Mouse (Mus musculus) MEL (cell line): ENCODE results near the gene Sumf1. TPM values are rescaled to one million over a fixed set of nuclear protein-coding genes. Genes with fewer than 3 reads are reported as not detected.

Experiments used
- DNase-seq: peaks from one replicate; pipeline ENCODE4 v3.0.0; 2011; ENCODE audit warnings: low read depth, low spot score
- H3K27ac ChIP-seq: 2 replicates; pipeline ENCODE4 v1.5.1; 2012; ENCODE audit warnings: low read depth, mild to moderate bottlenecking, control low read depth, low read length, moderate library complexity; ENCODE audit not compliant: control insufficient read depth
- H3K27me3 ChIP-seq, 2 experiments: fragments of 150-350 bp in 1 of 2; sonication (generic) in 1 of 2; 2 replicates each; pipeline ENCODE4 v1.6.1; 2012; ENCODE audit warnings: low read length in 2 of 2, mild to moderate bottlenecking in 2 of 2, improper control_type of control experiment in 1 of 2, moderate library complexity in 1 of 2; ENCODE audit not compliant: insufficient read depth in 2 of 2, control insufficient read depth in 1 of 2
- H3K36me3 ChIP-seq, 2 experiments: 2 replicates each; pipeline ENCODE4 v1.6.1; 2012 to 2014; ENCODE audit warnings: low read length in 2 of 2, improper control_type of control experiment in 1 of 2, inconsistent platforms in 1 of 2, mild to moderate bottlenecking in 1 of 2; ENCODE audit not compliant: insufficient read depth in 2 of 2, control insufficient read depth in 1 of 2
- H3K4me1 ChIP-seq, 2 experiments: fragments of 150-350 bp in 1 of 2; sonication (generic) in 1 of 2; 2 replicates each; pipeline ENCODE4 v1.6.1; 2012; ENCODE audit warnings: low read length in 2 of 2, improper control_type of control experiment in 1 of 2, mild to moderate bottlenecking in 1 of 2; ENCODE audit not compliant: insufficient read depth in 2 of 2, control insufficient read depth in 1 of 2
- H3K4me3 ChIP-seq, 2 experiments: fragments of 150-350 bp in 1 of 2; sonication (generic) in 1 of 2; 2 replicates each; pipeline ENCODE4 v1.5.1; 2012; ENCODE audit warnings: low read depth in 2 of 2, low read length in 2 of 2, mild to moderate bottlenecking in 2 of 2, moderate library complexity in 2 of 2, control low read depth in 1 of 2, improper control_type of control experiment in 1 of 2; ENCODE audit not compliant: control insufficient read depth in 1 of 2, insufficient read depth in 1 of 2
- H3K79me2 ChIP-seq: 2 replicates; pipeline ENCODE4 v1.6.1; 2012; ENCODE audit warnings: mild to moderate bottlenecking, low read length, moderate library complexity; ENCODE audit not compliant: control insufficient read depth, poor library complexity, insufficient read depth
- H3K9ac ChIP-seq: 2 replicates; pipeline ENCODE4 v1.6.1; 2012; ENCODE audit warnings: low read depth, mild to moderate bottlenecking, control low read depth, low read length, moderate library complexity; ENCODE audit not compliant: control insufficient read depth, poor library complexity, severe bottlenecking
- H3K9me3 ChIP-seq: fragments of 150-350 bp; sonication (generic); replicated peaks from 2 replicates; pipeline ENCODE4 v1.6.1; 2012; ENCODE audit warnings: mild to moderate bottlenecking, low read length, improper control_type of control experiment, moderate library complexity; ENCODE audit not compliant: insufficient read depth
- BHLHE40 ChIP-seq: IDR thresholded peaks from 2 replicates; pipeline ENCODE4 v1.6.1; 2012; ENCODE audit warnings: low read depth, mild to moderate bottlenecking, inconsistent platforms, low read length, improper control_type of control experiment, borderline replicate concordance
- CHD1 ChIP-seq: IDR thresholded peaks from 2 replicates; pipeline ENCODE4 v1.6.1; 2012; ENCODE audit warnings: low read depth, mild to moderate bottlenecking, inconsistent platforms, low read length, improper control_type of control experiment
- E2F4 ChIP-seq: IDR thresholded peaks from 2 replicates; pipeline ENCODE4 v1.6.1; 2011; ENCODE audit warnings: low read depth, low read length, improper control_type of control experiment, borderline replicate concordance
- ELF1 ChIP-seq: IDR thresholded peaks from 2 replicates; pipeline ENCODE4 v1.6.1; 2014; ENCODE audit warnings: low read depth, mild to moderate bottlenecking, inconsistent platforms, low read length, improper control_type of control experiment, moderate library complexity
- EP300 ChIP-seq, 2 experiments: IDR thresholded peaks; 2 replicates each; pipeline ENCODE4 v1.6.1; 2011; ENCODE audit warnings: improper control_type of control experiment in 2 of 2, low read length in 2 of 2, low read depth in 1 of 2, mild to moderate bottlenecking in 1 of 2
- ETS1 ChIP-seq: IDR thresholded peaks from 2 replicates; pipeline ENCODE4 v1.6.1; 2012; ENCODE audit warnings: low read depth, mild to moderate bottlenecking, inconsistent platforms, low read length, improper control_type of control experiment, moderate library complexity
- HCFC1 ChIP-seq: IDR thresholded peaks from 2 replicates; pipeline ENCODE4 v1.6.1; 2012; ENCODE audit warnings: low read depth, mild to moderate bottlenecking, inconsistent platforms, low read length, improper control_type of control experiment, moderate library complexity
- JUND ChIP-seq: IDR thresholded peaks from 2 replicates; pipeline ENCODE4 v1.6.1; 2011; ENCODE audit warnings: low read depth, mild to moderate bottlenecking, improper control_type of control experiment, low read length
- MAX ChIP-seq: IDR thresholded peaks from 2 replicates; pipeline ENCODE4 v1.6.1; 2011; ENCODE audit warnings: low read length, improper control_type of control experiment
- MAZ ChIP-seq: IDR thresholded peaks from 2 replicates; pipeline ENCODE4 v1.6.1; 2012; ENCODE audit warnings: low read depth, mild to moderate bottlenecking, inconsistent platforms, low read length, improper control_type of control experiment
- MXI1 ChIP-seq: IDR thresholded peaks from 2 replicates; pipeline ENCODE4 v1.6.1; 2011; ENCODE audit warnings: mild to moderate bottlenecking, low read depth, low read length, improper control_type of control experiment
- MYB ChIP-seq: IDR thresholded peaks from 2 replicates; pipeline ENCODE4 v1.6.1; 2011; ENCODE audit warnings: mild to moderate bottlenecking, low read depth, low read length, improper control_type of control experiment
- MYC ChIP-seq: IDR thresholded peaks from 2 replicates; pipeline ENCODE4 v1.6.1; 2011; ENCODE audit warnings: low read depth, mild to moderate bottlenecking, low read length, improper control_type of control experiment, moderate library complexity
- NELFE ChIP-seq: IDR thresholded peaks from 2 replicates; pipeline ENCODE4 v1.6.1; 2011; ENCODE audit warnings: low read depth, low read length, improper control_type of control experiment
- NRF1 ChIP-seq: IDR thresholded peaks from 2 replicates; pipeline ENCODE4 v1.6.1; 2014; ENCODE audit warnings: low read depth, mild to moderate bottlenecking, inconsistent platforms, low read length, improper control_type of control experiment, moderate library complexity; ENCODE audit not compliant: poor library complexity, insufficient read depth, severe bottlenecking
- POLR2AphosphoS2 ChIP-seq: IDR thresholded peaks from 2 replicates; pipeline ENCODE4 v1.6.1; 2011; ENCODE audit warnings: low read length, improper control_type of control experiment
- RAD21 ChIP-seq: IDR thresholded peaks from 2 replicates; pipeline ENCODE4 v1.6.1; 2011; ENCODE audit warnings: mild to moderate bottlenecking, low read depth, low read length, improper control_type of control experiment
- RCOR1 ChIP-seq: IDR thresholded peaks from 2 replicates; pipeline ENCODE4 v1.6.1; 2012; ENCODE audit warnings: low read depth, mild to moderate bottlenecking, inconsistent platforms, low read length, improper control_type of control experiment
- TAL1 ChIP-seq: IDR thresholded peaks from 2 replicates; pipeline ENCODE4 v1.6.1; 2012; ENCODE audit warnings: mild to moderate bottlenecking, inconsistent platforms, low read length, moderate library complexity, mixed read lengths
- TBP ChIP-seq: IDR thresholded peaks from 2 replicates; pipeline ENCODE4 v1.8.0; 2011; ENCODE audit warnings: low read depth, low read length, improper control_type of control experiment
- TCF12 ChIP-seq: IDR thresholded peaks from 2 replicates; pipeline ENCODE4 v1.6.1; 2014; ENCODE audit warnings: low read depth, mild to moderate bottlenecking, inconsistent platforms, low read length, improper control_type of control experiment, moderate library complexity
- USF1 ChIP-seq: IDR thresholded peaks from 2 replicates; pipeline ENCODE4 v1.6.1; 2014; ENCODE audit warnings: low read depth, mild to moderate bottlenecking, inconsistent platforms, low read length, improper control_type of control experiment, moderate library complexity
- ZC3H11A ChIP-seq: IDR thresholded peaks from 2 replicates; pipeline ENCODE4 v1.6.1; 2012; ENCODE audit warnings: low read depth, mild to moderate bottlenecking, inconsistent platforms, low read length, improper control_type of control experiment
- ZKSCAN1 ChIP-seq: IDR thresholded peaks from 2 replicates; pipeline ENCODE4 v1.6.1; 2012; ENCODE audit warnings: low read depth, mild to moderate bottlenecking, inconsistent platforms, low read length, improper control_type of control experiment, moderate library complexity
- ZMIZ1 ChIP-seq: IDR thresholded peaks from 2 replicates; pipeline ENCODE4 v1.6.1; 2012; ENCODE audit warnings: low read depth, mild to moderate bottlenecking, inconsistent platforms, low read length, improper control_type of control experiment, moderate library complexity
- ZNF384 ChIP-seq: IDR thresholded peaks from 2 replicates; pipeline ENCODE4 v1.6.1; 2012; ENCODE audit warnings: low read depth, mild to moderate bottlenecking, inconsistent platforms, low read length, improper control_type of control experiment
- polyA plus RNA-seq, 2 experiments: library from polyadenylated mRNA; stranded (reverse) in 1 of 2; unstranded in 1 of 2; fragments of >175 nt in 1 of 2; fragments of >200 nt in 1 of 2; gene quantifications; 2 replicates each; pipeline versions ENCODE4 v1.2.1 to v1.2.4; 2012; ENCODE audit warnings: low replicate concordance in 2 of 2, low read depth in 1 of 2; ENCODE audit not compliant: insufficient read length in 2 of 2, insufficient read depth in 1 of 2, missing spikeins in 1 of 2
- total RNA-seq: library from RNA; depleted of rRNA; stranded (reverse); fragments of 300-350 nt; gene quantifications from 2 replicates; pipeline ENCODE4 v1.2.3, GENCODE M21; 2012

The Sumf1 gene
- total and polyA plus RNA-seq, 3 experiments = 9.4 to 11.2 TPM; not detected in 1

DNA sequence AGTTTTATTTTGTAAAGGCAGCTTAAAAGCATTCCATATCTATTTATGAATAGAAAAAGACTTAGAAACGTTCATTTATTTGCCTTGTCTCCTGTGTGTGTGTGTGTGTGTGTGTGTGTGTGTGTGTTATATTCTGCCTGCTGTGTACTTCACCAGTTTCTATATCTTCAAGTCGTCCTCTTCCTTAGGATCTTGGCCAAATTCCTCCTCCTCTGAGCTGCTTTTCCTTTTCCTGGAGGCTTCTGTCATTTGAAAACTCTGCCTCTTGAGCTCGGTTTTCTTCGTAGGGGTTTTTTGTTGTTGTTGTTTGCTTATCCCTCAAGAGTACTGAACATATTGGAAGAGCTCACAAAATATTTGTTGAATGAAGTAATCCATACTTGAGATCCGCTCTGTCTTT, 37.1 kb upstream of the Sumf1 start:
- H3K4me3 ChIP-seq = no peak overlapping the region
- TF ChIP-seq NRF1 = no peak
- TF ChIP-seq MAX = no peak
- no peak for TF ChIP-seq EP300 (IDR thresholded peaks at IDR 0.05; ENCODE audit: low read depth in 1 of 2, low read length in 2 of 2)
- TF ChIP-seq MXI1 = no peak
- TF ChIP-seq TBP = no peak
- no peak for TF ChIP-seq HCFC1
- TF ChIP-seq TCF12 = no peak
- no peak for TF ChIP-seq MAZ
- TF ChIP-seq ETS1 = no peak
- TF ChIP-seq TAL1 = no peak
- TF ChIP-seq ZC3H11A = no peak
- no peak for TF ChIP-seq JUND
- no peak for TF ChIP-seq RCOR1
- no peak for TF ChIP-seq POLR2AphosphoS2
- TF ChIP-seq MYC = no peak
- peaks cover 2% of the 10 kb centered on the region; the same call in 1 of the 2 replicates for H3K79me2 ChIP-seq
- no peak overlapping the region for H3K27ac ChIP-seq
- no peaks in the 10 kb centered on the region; a peak in 2 of 4 replicates for H3K36me3 ChIP-seq
- H3K27me3 ChIP-seq = no peaks in the 10 kb centered on the region
- no peaks in the 10 kb centered on the region for H3K9me3 ChIP-seq
- H3K4me1 ChIP-seq = no peaks in the 10 kb centered on the region
- no peak overlapping the region for H3K9ac ChIP-seq
- no peak for DNase-seq

DNA sequence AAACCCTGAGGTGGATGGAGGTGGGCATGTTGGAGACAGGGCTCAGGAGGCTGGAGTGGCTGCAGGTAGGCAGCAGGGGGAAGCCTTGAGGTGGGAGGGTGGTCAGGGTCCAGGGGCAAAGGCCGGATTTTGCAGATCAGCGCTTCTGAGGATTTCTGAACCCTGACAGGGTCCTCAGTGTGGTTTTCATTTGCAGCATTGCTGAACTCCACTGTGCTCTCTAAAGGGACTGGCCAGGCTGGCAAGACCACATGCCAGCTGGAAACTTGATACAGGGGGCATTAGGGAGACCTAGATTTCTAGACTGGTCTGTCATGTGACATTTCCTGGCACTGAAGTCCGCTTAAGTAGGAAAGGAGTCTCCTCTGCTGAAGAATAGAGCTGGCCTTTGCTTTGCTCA, 32.6 kb upstream of the Sumf1 start:
- Histone ChIP-seq H3K9ac (no peak overlapping the region), H3K9me3 (no peaks in the 10 kb centered on the region), H3K36me3 (peaks cover 0 to 11% of the 10 kb centered on the region in 2 experiments; a peak in 3 of 4 replicates), H3K27ac (no peak overlapping the region), H3K27me3 (no peaks in the 10 kb centered on the region), H3K4me1 (peaks cover 0 to 3% of the 10 kb centered on the region in 2 experiments; a peak in 1 of 4 replicates), H3K4me3 (no peak overlapping the region), H3K79me2 (peaks cover 13% of the 10 kb centered on the region)
- DNase-seq = no peak
- no peak for TF ChIP-seq ELF1
- TF ChIP-seq RCOR1 = no peak
- TF ChIP-seq ZNF384 = no peak
- no peak for TF ChIP-seq RAD21
- no peak for TF ChIP-seq BHLHE40
- no peak for TF ChIP-seq NELFE
- TF ChIP-seq ZKSCAN1 = no peak
- no peak for TF ChIP-seq MYB
- TF ChIP-seq ZMIZ1 = no peak
- TF ChIP-seq TCF12 = no peak
- TF ChIP-seq E2F4 = no peak
- TF ChIP-seq CHD1 = no peak
- TF ChIP-seq USF1 = no peak
